ENCODE assay signal across 18 mouse cellular contexts in genomic region chr8:121071454-121071853, GRCm38 (mm10). TPM values are rescaled to one million over a fixed set of nuclear protein-coding genes. Genes with fewer than 3 reads are reported as not detected.
DNase-seq lines count a peak whose midpoint lies in the region; ATAC-seq and TF ChIP-seq lines count a peak whose summit lies in the region.
"Had no signal": no experiment of that assay in that cellular context is flagged by ENCODE, and none has a peak within 500 bp of the region (broad histone marks: within the 10 kb centered on the region; RNA-seq: fewer than 3 reads in every experiment).

No protein-coding gene starts in this region.

- H3K9ac ChIP-seq in hindbrain, embryonic 11.5 days (ENCODE audit: low read depth, low read length) = no peak overlapping the region
- no peak overlapping the region for H3K9ac ChIP-seq in hindbrain, embryonic 16.5 days (ENCODE audit: low read depth, low read length)
- 0 out of 2 replicates have a peak overlapping the region, but pooled peaks have one; percentile 4 for H3K9ac ChIP-seq in lung, embryonic 16.5 days (ENCODE audit: low read length)
- H3K9ac ChIP-seq in embryonic facial prominence, embryonic 14.5 days (ENCODE audit: low read depth, low read length) = no peak overlapping the region
- H3K9ac ChIP-seq: forebrain, embryonic 15.5 days; lung, embryonic 15.5 days had no signal

- WGBS in hindbrain, embryonic 11.5 days = 3% methylated on average over 12 of the region's 12 CpGs
- WGBS in hindbrain, embryonic 16.5 days = 3% methylated on average over 12 of the region's 12 CpGs
- WGBS in lung, embryonic 16.5 days = 18% methylated on average over 12 of the region's 12 CpGs
- WGBS in embryonic facial prominence, embryonic 14.5 days = 7% methylated on average over 9 of the region's 12 CpGs
- WGBS in small intestine, adult 2 months = 11% methylated on average over 12 of the region's 12 CpGs

- peaks cover 77% of the 10 kb centered on the region for H3K27me3 ChIP-seq in hindbrain, embryonic 11.5 days (ENCODE audit: control insufficient read depth, insufficient read depth, low read length)
- H3K27me3 ChIP-seq in hindbrain, embryonic 16.5 days (replicated peaks; ENCODE audit: control insufficient read depth, insufficient read depth, low read length) = peaks cover 66% of the 10 kb centered on the region
- H3K27me3 ChIP-seq in lung, embryonic 16.5 days (ENCODE audit: control insufficient read depth, insufficient read depth, low read depth, low read length) = peaks cover 18% of the 10 kb centered on the region
- H3K27me3 ChIP-seq in embryonic facial prominence, embryonic 14.5 days (replicated peaks; ENCODE audit: control insufficient read depth, insufficient read depth, low read length) = peaks cover 81% of the 10 kb centered on the region
- H3K27me3 ChIP-seq in small intestine, adult 2 months (ENCODE audit: control insufficient read depth, insufficient read depth, low read length) = peaks cover 33% of the 10 kb centered on the region

- H3K36me3 ChIP-seq in hindbrain, embryonic 11.5 days (ENCODE audit: control insufficient read depth, insufficient read depth, low read length) = no peaks in the 10 kb centered on the region
- H3K36me3 ChIP-seq in hindbrain, embryonic 16.5 days (ENCODE audit: control insufficient read depth, insufficient read depth, low read length) = no peaks in the 10 kb centered on the region
- H3K36me3 ChIP-seq in lung, embryonic 16.5 days (ENCODE audit: control insufficient read depth, insufficient read depth, low read length) = peaks cover 2% of the 10 kb centered on the region
- no peaks in the 10 kb centered on the region for H3K36me3 ChIP-seq in embryonic facial prominence, embryonic 14.5 days (ENCODE audit: control insufficient read depth, insufficient read depth, low read length)
- no peaks in the 10 kb centered on the region for H3K36me3 ChIP-seq in small intestine, adult 2 months (ENCODE audit: control insufficient read depth, insufficient read depth, low read length)
- H3K36me3 ChIP-seq: forebrain, embryonic 15.5 days had no signal

- ATAC-seq in hindbrain, embryonic 11.5 days (ENCODE audit: low FRiP score) = no peak
- ATAC-seq in hindbrain, embryonic 16.5 days = no peak
- no peak for ATAC-seq in lung, embryonic 16.5 days (ENCODE audit: low read depth)
- no peak for ATAC-seq in embryonic facial prominence, embryonic 14.5 days (ENCODE audit: low read depth)
- ATAC-seq: CD4-positive, CD25-positive, alpha-beta regulatory T cell, adult 4 months; forebrain, embryonic 15.5 days; Patski had no signal

- H3K4me2 ChIP-seq in hindbrain, embryonic 11.5 days (replicated peaks; ENCODE audit: low read depth, low read length) = no peak overlapping the region
- H3K4me2 ChIP-seq in hindbrain, embryonic 16.5 days (ENCODE audit: low read length) = no peak overlapping the region
- H3K4me2 ChIP-seq in lung, embryonic 16.5 days (ENCODE audit: low read depth, low read length) = no peak overlapping the region
- H3K4me2 ChIP-seq in embryonic facial prominence, embryonic 14.5 days (ENCODE audit: low read depth, low read length) = no peak overlapping the region
- H3K4me2 ChIP-seq: forebrain, embryonic 15.5 days; lung, embryonic 15.5 days had no signal

- H3K4me3 ChIP-seq in hindbrain, embryonic 11.5 days (ENCODE audit: low read depth, low read length) = no peak overlapping the region
- no peak overlapping the region for H3K4me3 ChIP-seq in hindbrain, embryonic 16.5 days (ENCODE audit: low read length)
- no peak overlapping the region for H3K4me3 ChIP-seq in lung, embryonic 16.5 days (ENCODE audit: low read length)
- H3K4me3 ChIP-seq in embryonic facial prominence, embryonic 14.5 days (ENCODE audit: low read depth, low read length) = no peak overlapping the region
- no peak overlapping the region for H3K4me3 ChIP-seq in small intestine, adult 2 months (ENCODE audit: low read depth, low read length)
- H3K4me3 ChIP-seq: forebrain, embryonic 15.5 days; lung, embryonic 15.5 days had no signal

- DNase-seq in hindbrain, embryonic 11.5 days (ENCODE audit: low spot score) = peak; percentile 47
- no peak for DNase-seq in lung, adult 18-20 months
- DNase-seq in embryonic facial prominence, embryonic 14.5 days (ENCODE audit: low spot score) = peak; percentile 52
- DNase-seq in cerebellum, adult 9-11 months = no peak
- no peak for DNase-seq in adrenal gland, postnatal 14 days
- DNase-seq: adrenal gland, postnatal 25 days; cerebellum, adult 11 months; heart, postnatal 36 days; thymus, adult 18-20 months had no signal

- no peak for TF ChIP-seq POLR2A in small intestine, adult 2 months (IDR thresholded peaks at IDR 0.05; ENCODE audit: low read depth, low read length)

- no peaks in the 10 kb centered on the region for H3K9me3 ChIP-seq in hindbrain, embryonic 11.5 days (ENCODE audit: control insufficient read depth, low read length)
- H3K9me3 ChIP-seq in hindbrain, embryonic 16.5 days (ENCODE audit: control insufficient read depth, low read length) = peaks cover 3% of the 10 kb centered on the region
- H3K9me3 ChIP-seq in lung, embryonic 16.5 days (ENCODE audit: control insufficient read depth, low read length) = no peaks in the 10 kb centered on the region
- no peaks in the 10 kb centered on the region for H3K9me3 ChIP-seq in embryonic facial prominence, embryonic 14.5 days (ENCODE audit: control insufficient read depth, low read length)
- H3K9me3 ChIP-seq: forebrain, embryonic 15.5 days; lung, embryonic 15.5 days had no signal

- H3K4me1 ChIP-seq in hindbrain, embryonic 11.5 days (replicated peaks; ENCODE audit: control insufficient read depth, insufficient read depth, low read length) = no peaks in the 10 kb centered on the region
- no peaks in the 10 kb centered on the region for H3K4me1 ChIP-seq in hindbrain, embryonic 16.5 days (ENCODE audit: control insufficient read depth, insufficient read depth, low read depth, low read length)
- H3K4me1 ChIP-seq in lung, embryonic 16.5 days (replicated peaks; ENCODE audit: control insufficient read depth, insufficient read depth, low read length) = peaks cover 19% of the 10 kb centered on the region
- peaks cover 4% of the 10 kb centered on the region; the same call in 1 of the 2 replicates for H3K4me1 ChIP-seq in embryonic facial prominence, embryonic 14.5 days (ENCODE audit: control insufficient read depth, insufficient read depth, low read length)
- no peaks in the 10 kb centered on the region; the same call in 1 of the 2 replicates for H3K4me1 ChIP-seq in small intestine, adult 2 months (ENCODE audit: control insufficient read depth, insufficient read depth, insufficient read length, low read length)

- no peak overlapping the region for H3K27ac ChIP-seq in hindbrain, embryonic 11.5 days (ENCODE audit: low read depth, low read length)
- no peak overlapping the region for H3K27ac ChIP-seq in hindbrain, embryonic 16.5 days (ENCODE audit: low read depth, low read length)
- H3K27ac ChIP-seq in lung, embryonic 16.5 days (ENCODE audit: low read length) = no peak overlapping the region
- no peak overlapping the region for H3K27ac ChIP-seq in embryonic facial prominence, embryonic 14.5 days (replicated peaks; ENCODE audit: low read depth, low read length)
- H3K27ac ChIP-seq in small intestine, adult 2 months (ENCODE audit: insufficient read depth, low read depth, low read length) = peak overlapping the region; percentile 12
- H3K27ac ChIP-seq: forebrain, embryonic 15.5 days; lung, embryonic 15.5 days had no signal

- TF ChIP-seq CTCF in small intestine, adult 2 months (IDR thresholded peaks at IDR 0.05; ENCODE audit: extremely low read depth, insufficient read length, insufficient replicate concordance, low read depth, low read length) = no peak

RNA-seq across cellular contexts. Expression of gene Foxf1, which starts 12.7 kb away (rescaled TPM):
- polyA plus RNA-seq in hindbrain, embryonic 11.5 days (2014; fragmentation: Nextera tagmentation; extraction: Ambion mirVana) = 2.1 and 2.3 TPM in 2 replicates
- 1.1 and 1.3 TPM in 2 replicates for polyA plus RNA-seq in hindbrain, embryonic 16.5 days (2015; fragmentation: Nextera tagmentation; extraction: Ambion mirVana)
- 126 and 138 TPM in 2 replicates for polyA plus RNA-seq in lung, embryonic 16.5 days (2015; fragmentation: Nextera tagmentation; extraction: Ambion mirVana)
- 7.0 and 7.6 TPM in 2 replicates for polyA plus RNA-seq in embryonic facial prominence, embryonic 14.5 days (2014; fragmentation: Nextera tagmentation; extraction: Ambion mirVana)
- polyA plus RNA-seq in small intestine, adult 2 months (2012; rRNA removed) = 28.2 and 49.6 TPM in 2 replicates
- 1.1 and 1.2 TPM in 2 replicates for total RNA-seq in adrenal gland, postnatal 14 days (2021)
- total RNA-seq: monocyte, adult 5-6 weeks had no signal

RNA-seq across cellular contexts. Expression of gene Mthfsd, which starts 36.7 kb away (rescaled TPM):
- 53.5 and 56.1 TPM in 2 replicates for polyA plus RNA-seq in hindbrain, embryonic 11.5 days (2014; fragmentation: Nextera tagmentation; extraction: Ambion mirVana)
- 45.2 and 46.3 TPM in 2 replicates for polyA plus RNA-seq in hindbrain, embryonic 16.5 days (2015; fragmentation: Nextera tagmentation; extraction: Ambion mirVana)
- polyA plus RNA-seq in lung, embryonic 16.5 days (2015; fragmentation: Nextera tagmentation; extraction: Ambion mirVana) = 50.6 and 59.2 TPM in 2 replicates
- polyA plus RNA-seq in embryonic facial prominence, embryonic 14.5 days (2014; fragmentation: Nextera tagmentation; extraction: Ambion mirVana) = 46.1 and 56.7 TPM in 2 replicates
- 22.6 and 23.4 TPM in 2 replicates for polyA plus RNA-seq in small intestine, adult 2 months (2012; rRNA removed)
- total RNA-seq in adrenal gland, postnatal 14 days (2021) = 28.6 and 38.1 TPM in 2 replicates

RNA-seq across cellular contexts. Expression of gene Foxc2, which starts 44.5 kb away (rescaled TPM):
- 6.8 and 8.0 TPM in 2 replicates for polyA plus RNA-seq in hindbrain, embryonic 11.5 days (2014; fragmentation: Nextera tagmentation; extraction: Ambion mirVana)
- 1.9 and 2.8 TPM in 2 replicates for polyA plus RNA-seq in hindbrain, embryonic 16.5 days (2015; fragmentation: Nextera tagmentation; extraction: Ambion mirVana)
- 0.58 and 0.62 TPM in 2 replicates for polyA plus RNA-seq in lung, embryonic 16.5 days (2015; fragmentation: Nextera tagmentation; extraction: Ambion mirVana)
- polyA plus RNA-seq in embryonic facial prominence, embryonic 14.5 days (2014; fragmentation: Nextera tagmentation; extraction: Ambion mirVana) = 7.4 and 9.4 TPM in 2 replicates
- 0.53 and 0.63 TPM in 2 replicates for polyA plus RNA-seq in small intestine, adult 2 months (2012; rRNA removed)
- 4.6 and 5.1 TPM in 2 replicates for total RNA-seq in adrenal gland, postnatal 14 days (2021)
- total RNA-seq: monocyte, adult 5-6 weeks had no signal
- polyA plus RNA-seq: CD4-positive, CD25-positive, alpha-beta regulatory T cell, adult 4 months had no signal

RNA-seq across cellular contexts. Expression of gene Foxl1, which starts 56.3 kb away (rescaled TPM):
- polyA plus RNA-seq in hindbrain, embryonic 11.5 days (2014; fragmentation: Nextera tagmentation; extraction: Ambion mirVana) = 0.73 and 1.9 TPM in 2 replicates
- 0.09 and 0.16 TPM in 2 replicates for polyA plus RNA-seq in hindbrain, embryonic 16.5 days (2015; fragmentation: Nextera tagmentation; extraction: Ambion mirVana)
- polyA plus RNA-seq in lung, embryonic 16.5 days (2015; fragmentation: Nextera tagmentation; extraction: Ambion mirVana) = 3.1 and 3.3 TPM in 2 replicates
- polyA plus RNA-seq in embryonic facial prominence, embryonic 14.5 days (2014; fragmentation: Nextera tagmentation; extraction: Ambion mirVana) = 0.32 and 0.96 TPM in 2 replicates
- polyA plus RNA-seq in small intestine, adult 2 months (2012; rRNA removed) = 3.0 and 7.9 TPM in 2 replicates
- total RNA-seq in adrenal gland, postnatal 14 days (2021) = 0.41 TPM in 1 of 2 replicates, not detected in the other
- total RNA-seq: layer of hippocampus, postnatal 25 days had no signal
- polyA plus RNA-seq: CD4-positive, CD25-positive, alpha-beta regulatory T cell, adult 4 months had no signal

Comparison
In these comparisons a context has a peak if more than half of its experiments do, and no peak if none do; other contexts are left out.
1. DNase-seq: peak in hindbrain, embryonic 11.5 days (single experiment) and embryonic facial prominence, embryonic 14.5 days (single experiment); none in lung, adult 18-20 months (0 of 2), cerebellum, adult 9-11 months (single experiment) and adrenal gland, postnatal 14 days (single experiment).